Mouse (Mus musculus): ENCODE results near the gene Agbl4.

Gene Agbl4

GRCm38 (mm10) chr4:111444616-111445160, 1047.2 kb downstream of the Agbl4 start:
- no peak for DNase-seq (ENCODE audit: low spot score in 2 of 2)

GRCm38 (mm10) chr4:111447918-111448317, 1050.5 kb downstream of the Agbl4 start:
- DNase-seq (ENCODE audit: low spot score in 2 of 2) = no peak

- no peak for DNase-seq (ENCODE audit: low spot score in 2 of 2)
These were observed 1051.1 kb downstream of the Agbl4 start for GRCm38 (mm10) chr4:111448586-111448985.

DNA sequence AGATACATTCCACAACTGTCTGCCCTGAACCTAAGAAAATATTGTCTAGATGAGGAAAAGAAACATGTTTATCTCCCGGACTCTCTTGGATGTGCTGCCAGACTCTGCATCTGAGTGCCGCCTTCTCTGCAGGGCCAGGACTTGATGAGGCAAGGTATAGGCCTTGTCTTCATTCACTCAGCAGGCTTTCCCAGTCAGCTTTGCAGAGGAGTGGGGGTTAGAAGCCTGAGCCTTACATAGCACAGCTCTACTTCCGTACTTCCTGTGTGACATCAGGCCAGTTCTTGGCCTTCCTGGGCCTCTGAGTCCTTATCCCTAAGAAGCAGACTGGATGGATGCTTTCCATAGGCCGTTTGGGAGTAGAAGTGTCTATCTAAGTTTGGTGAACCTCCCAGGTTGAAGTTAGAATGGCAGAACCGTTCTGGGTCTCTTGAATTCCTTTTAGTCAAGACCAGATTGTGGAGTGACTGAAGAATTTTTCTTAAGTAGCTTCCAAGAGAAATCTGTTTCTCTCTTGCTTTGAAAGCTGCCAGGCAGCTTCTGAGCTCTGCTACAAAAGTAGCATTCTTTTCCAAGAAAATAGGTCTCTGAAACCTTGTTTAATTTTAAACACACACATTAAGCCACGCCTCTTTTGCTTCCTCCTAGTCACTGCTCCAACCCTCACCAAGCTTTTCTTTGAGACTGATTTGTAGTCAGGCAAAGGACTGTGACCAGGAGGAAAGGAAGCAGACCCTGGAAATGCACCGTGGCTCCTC, 1052.2 kb downstream of the Agbl4 start:
- DNase-seq (ENCODE audit: low spot score in 2 of 2) = no peak

- no peak for DNase-seq (ENCODE audit: low spot score in 2 of 2)
These were observed 1053.9 kb downstream of the Agbl4 start for GRCm38 (mm10) chr4:111451283-111451918.

GRCm38 (mm10) chr4:111452192-111452591, 1054.7 kb downstream of the Agbl4 start:
- DNase-seq (ENCODE audit: low spot score in 2 of 2) = no peak

- no peak for DNase-seq (ENCODE audit: low spot score in 2 of 2)
These were observed 1055.8 kb downstream of the Agbl4 start for GRCm38 (mm10) chr4:111453275-111453674.

- DNase-seq (ENCODE audit: low spot score in 2 of 2) = peak in 1 of 2 experiments; percentile 38
These were observed 1058.2 kb downstream of the Agbl4 start for GRCm38 (mm10) chr4:111455621-111456020.

DNA sequence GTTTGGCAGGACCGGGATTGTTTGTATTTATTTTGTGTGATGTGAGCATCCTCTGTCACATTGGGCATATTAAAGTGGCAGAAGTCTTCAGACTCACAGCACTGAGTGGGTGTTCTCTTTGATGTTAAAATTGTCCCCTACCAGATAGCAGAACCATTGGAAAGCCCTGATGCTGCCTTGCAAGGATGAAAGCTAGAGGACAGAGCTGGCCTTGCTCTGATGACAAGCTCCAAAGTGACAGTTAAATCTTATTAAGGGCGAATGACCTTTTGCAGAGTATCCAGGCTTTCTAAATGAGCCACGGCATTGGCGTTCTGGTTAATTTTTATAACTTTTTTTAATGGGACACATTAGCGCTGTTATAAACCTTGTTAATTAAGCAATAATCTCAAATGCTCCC, 1060.1 kb downstream of the Agbl4 start:
- no peak for DNase-seq (ENCODE audit: low spot score in 2 of 2)

DNA sequence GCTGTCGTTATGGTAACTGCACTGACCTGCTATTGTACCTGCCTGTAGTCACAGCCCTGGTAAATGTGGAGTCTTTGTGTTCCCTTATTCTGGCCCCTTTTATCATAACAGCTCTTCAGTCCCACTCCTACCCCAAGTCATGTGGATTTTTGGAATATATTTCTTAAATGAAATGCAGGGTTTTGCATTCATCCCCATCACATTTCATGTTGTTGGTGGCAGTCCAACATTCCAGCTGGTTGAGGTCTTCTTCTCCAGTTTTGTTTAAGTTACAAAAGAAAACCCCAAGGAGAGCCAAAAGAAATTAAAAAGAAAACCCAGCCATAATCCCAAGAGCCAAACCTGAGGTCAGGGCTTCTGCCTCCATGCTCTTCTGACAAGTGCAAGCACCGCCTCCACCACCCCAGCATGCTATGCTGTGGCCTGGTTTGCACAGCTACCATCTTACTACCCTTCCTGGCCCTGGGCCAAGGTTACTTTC, 1069.9 kb downstream of the Agbl4 start:
- DNase-seq (ENCODE audit: low spot score in 2 of 2) = no peak

GRCm38 (mm10) chr4:111467796-111468195, 1070.3 kb downstream of the Agbl4 start:
- no peak for DNase-seq (ENCODE audit: low spot score in 2 of 2)

- no peak for DNase-seq (ENCODE audit: low spot score in 2 of 2)
These were observed 1072.4 kb downstream of the Agbl4 start for GRCm38 (mm10) chr4:111469847-111470246.

DNA sequence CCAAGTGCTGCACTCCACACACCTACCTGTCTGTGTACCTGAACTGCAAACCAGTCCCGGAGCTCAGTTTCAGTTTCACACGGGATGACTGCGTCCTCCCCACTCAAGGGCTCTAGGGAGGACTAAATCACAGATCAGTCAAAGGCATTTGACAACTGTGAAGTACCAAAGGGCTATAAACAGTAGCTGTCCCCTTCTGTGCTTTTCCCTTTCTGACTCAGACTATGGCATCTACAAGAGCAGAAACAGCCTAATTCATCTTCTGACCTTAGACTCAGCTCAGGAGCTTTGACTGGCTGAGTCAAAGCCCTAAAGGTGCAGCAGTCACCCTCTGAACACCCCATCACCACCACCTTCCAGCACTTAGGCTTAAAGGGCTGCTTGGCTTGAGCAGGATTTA, 1074.3 kb downstream of the Agbl4 start:
- DNase-seq (ENCODE audit: low spot score in 2 of 2) = no peak

DNA sequence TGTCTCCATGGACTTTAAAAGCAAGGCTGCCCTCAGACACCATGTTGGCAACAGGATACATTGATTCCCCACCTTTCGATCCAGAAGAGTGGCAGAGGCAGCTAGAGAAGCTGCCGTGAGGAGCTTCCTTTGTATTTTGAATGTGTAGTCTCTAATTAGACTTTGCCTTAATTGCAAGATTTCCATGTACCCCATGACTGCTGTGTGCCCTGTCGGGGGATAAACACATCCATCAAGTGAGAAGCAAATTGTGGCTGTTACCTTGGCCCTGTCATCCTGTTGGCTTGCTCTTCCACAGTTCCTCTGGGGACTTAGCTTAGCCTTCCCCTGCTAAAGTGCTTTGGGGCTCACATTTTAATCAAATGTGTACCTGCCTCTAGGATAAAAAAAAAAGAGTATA, 1075.0 kb downstream of the Agbl4 start:
- DNase-seq (ENCODE audit: low spot score in 2 of 2) = no peak

DNA sequence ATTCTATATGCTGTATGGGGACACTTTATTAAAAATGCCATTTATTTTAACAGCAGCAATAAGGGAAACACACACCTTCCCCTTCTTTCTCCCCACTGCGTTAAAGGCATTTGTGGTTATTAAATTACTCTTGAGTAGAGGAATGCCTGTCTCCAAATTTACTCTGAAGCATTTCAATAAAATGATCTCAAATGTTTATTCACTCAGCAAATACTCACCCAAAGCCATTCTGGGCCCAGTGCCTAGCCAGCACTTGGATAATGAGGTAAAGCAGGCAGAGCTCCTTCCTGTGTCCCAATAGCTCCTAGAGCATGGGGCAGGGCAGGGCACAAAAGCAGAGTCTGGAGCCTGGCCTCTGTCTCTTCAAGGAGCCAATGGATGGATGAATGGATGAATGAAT, 1075.6 kb downstream of the Agbl4 start:
- DNase-seq (ENCODE audit: low spot score in 2 of 2) = no peak

DNA sequence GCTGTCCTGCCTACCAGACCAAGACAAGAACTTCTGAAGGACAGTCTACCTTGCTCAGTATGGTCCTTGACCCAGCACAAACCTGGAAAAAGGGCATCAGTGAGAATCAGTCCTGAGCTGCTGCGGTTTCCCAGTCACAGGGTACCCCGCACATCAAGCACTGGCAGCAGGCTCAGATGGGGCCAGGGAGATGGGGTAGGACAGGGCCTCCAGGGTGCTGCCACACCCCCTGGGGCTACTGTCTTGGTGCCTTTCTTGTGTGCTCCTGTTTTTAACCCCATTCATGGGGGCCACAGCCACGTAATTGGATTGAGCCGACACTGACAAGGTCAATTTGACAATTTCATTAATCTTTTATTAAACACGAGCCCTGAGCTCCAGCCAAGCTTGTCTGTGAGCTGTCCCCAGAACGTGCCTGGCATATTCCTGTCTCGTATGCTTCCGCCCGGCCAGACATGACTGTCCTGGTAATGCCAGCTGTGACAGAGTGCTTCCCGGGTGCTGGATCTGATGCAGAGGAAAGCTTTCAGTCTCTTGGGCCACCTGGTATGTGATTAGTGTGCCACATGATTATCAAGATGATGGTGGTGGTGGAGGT, 1078.0 kb downstream of the Agbl4 start:
- DNase-seq (ENCODE audit: low spot score in 2 of 2) = no peak

GRCm38 (mm10) chr4:111477507-111477906, 1080.0 kb downstream of the Agbl4 start:
- DNase-seq (ENCODE audit: low spot score in 2 of 2) = no peak

- DNase-seq (ENCODE audit: low spot score in 2 of 2) = no peak
These were observed 1086.0 kb downstream of the Agbl4 start for GRCm38 (mm10) chr4:111483499-111483898.

- DNase-seq (ENCODE audit: low spot score in 2 of 2) = no peak
These were observed 1087.7 kb downstream of the Agbl4 start for GRCm38 (mm10) chr4:111485189-111485588.

DNA sequence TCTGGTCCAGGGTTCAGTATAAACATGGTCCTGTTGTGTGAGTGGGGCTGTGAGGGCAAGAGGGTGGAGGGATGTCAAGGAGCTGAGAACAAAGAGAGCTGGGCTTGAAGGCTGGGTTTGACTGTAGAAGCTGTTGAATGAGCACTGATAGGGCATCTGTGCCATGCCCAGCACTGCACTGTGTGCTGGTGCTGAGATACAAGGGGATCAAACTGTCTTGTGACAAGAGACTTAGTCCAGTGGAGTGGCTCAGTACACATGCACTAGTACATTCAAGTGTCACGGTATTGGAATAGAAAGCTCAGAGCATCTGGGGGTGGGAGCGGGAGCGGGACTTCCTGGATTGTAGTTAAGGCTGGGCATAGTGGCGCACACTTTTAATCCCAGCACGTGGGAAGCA, 1088.7 kb downstream of the Agbl4 start:
- no peak for DNase-seq (ENCODE audit: low spot score in 2 of 2)

DNA sequence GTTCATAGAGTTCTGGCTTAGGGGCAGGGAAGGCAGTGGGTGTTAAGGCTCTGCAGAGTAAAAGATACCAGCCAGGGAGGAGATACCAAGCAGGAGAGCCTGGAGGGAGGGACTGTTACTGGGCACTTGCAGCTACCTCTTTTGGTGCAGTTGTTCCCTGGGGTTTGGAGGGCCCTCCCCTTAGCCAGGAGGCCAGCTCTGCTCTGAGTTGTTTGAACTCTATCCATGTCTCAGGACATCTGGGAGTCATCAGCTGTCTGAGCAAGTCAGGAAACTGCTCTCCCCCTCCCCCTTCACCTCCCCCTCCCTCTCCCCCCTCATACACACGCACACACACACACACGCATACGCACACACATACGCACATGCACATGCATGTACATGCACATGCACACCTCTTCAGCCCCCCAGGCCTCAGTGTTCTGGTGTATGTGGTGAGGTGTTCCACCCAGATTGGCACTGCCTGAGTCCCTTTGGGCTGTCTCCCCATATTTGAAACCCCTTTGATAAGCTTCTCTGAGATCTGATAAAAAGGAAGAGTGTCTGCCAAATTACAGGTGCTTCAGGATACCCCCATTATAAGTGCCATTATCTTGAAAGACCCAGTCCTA, 1089.9 kb downstream of the Agbl4 start:
- DNase-seq (ENCODE audit: low spot score in 2 of 2) = no peak

GRCm38 (mm10) chr4:111493750-111494404, 1096.4 kb downstream of the Agbl4 start:
- peak in 1 of 2 experiments; percentile 50 for DNase-seq (ENCODE audit: low spot score in 2 of 2)
